Mouse (Mus musculus) activated CD4-positive, CD25-positive, alpha-beta regulatory T cell, adult 4 months (primary cell): ENCODE measurements around the gene Sec22b. TPM values are rescaled to one million over a fixed set of nuclear protein-coding genes. Genes with fewer than 3 reads are reported as not detected.

Experiments used
- ATAC-seq: one replicate; pipeline ENCODE4 v1.8.0; 2017
- polyA plus RNA-seq, 2 experiments: library from polyadenylated mRNA; unstranded; fragments of 100-300 nt; shearing (Covaris generic); gene quantifications; one replicate each; pipeline ENCODE4 v1.2.1; 2017

Gene Sec22b
- polyA plus RNA-seq, 2 experiments from 2014 or later, result 73.7 to 77.3 TPM

DNA sequence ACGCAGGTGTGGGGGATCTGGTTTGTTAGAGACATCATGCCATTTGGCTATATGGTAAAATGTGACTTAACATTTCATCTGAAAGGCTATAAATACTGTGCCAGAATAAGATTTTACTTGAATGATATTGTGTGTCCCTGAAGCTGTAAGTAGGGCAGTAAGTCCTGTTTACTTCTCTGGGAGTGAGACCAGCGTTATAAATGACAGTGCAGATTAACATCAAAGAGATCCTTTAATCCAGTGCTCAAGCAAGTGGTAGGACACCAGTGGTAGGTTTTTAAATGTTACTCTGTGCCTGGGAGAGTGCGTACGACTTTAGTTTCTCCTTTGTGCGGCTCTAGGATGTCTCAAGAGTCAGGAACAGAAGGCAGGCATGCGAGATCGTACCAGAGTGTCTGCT is 10.1 kb downstream of the Sec22b start:
- ATAC-seq, result no peak

DNA sequence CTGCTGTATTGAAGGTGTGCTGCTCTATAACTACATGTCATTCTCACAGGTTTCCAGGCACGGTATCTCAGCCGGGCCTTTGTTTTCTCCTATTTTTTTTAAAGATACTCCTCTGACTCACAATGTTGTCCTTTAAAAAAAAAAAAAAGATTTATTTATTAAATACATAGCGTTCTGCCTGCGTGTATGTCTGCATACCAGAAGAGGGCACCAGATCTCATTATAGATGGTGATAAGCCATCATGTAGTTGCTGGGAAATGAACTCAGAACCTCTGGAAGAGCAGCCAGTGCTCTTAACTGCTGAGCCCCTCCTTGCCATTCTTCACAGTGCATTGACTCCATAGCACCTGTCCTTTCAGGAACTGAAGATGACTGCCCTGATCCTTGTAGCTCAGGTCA is 14.1 kb downstream of the Sec22b start:
- ATAC-seq, result no peak

DNA sequence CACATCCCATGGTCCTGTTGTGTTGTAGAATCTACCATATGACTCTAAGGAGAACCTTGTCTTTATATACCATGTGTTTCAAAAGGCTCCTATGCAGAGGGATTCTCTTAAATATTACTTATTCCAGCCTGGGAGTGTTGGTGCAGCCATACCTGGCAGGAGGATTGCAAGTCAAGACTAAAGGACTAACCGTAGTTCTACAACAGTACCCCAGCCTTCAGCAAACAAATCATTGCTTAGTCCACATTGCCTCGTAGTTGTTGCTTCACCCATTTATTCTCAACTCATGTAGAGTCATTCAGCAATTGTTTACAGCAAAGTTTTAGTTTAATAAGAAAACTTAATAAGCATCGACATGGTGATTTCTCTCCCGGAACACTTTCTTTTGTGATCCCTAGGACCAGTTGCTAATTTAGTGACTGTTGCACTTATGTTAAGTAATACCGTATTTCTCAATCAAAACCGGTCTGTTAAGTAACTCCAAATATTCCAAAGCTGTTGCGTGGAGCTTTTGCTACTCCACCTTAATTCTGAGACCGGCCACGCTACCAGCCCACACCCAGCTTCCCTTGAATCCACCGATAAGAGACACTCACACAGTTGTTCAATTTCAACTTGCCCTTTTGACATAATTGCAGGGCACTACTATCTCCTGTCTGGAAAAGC is 18.0 kb downstream of the Sec22b start:
- no peak for ATAC-seq

DNA sequence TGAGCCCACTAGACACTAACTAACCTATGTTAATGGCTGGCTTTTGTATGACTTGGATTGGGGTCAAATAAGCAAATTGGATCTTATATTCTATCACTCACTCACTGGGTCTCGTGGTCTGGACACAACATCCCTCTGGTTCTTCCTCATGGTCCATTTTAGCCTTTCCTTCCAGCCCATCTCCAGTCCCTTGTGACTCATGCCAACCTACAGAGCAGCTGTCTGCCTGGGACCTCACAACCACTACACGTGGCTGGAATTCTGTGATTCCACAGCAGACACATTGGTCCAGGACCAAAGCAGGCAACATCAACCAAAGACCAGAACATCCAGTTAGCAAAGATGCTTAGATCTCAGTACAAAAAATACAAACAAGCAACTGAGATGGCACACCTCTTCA is 24.3 kb downstream of the Sec22b start:
- no peak for ATAC-seq

DNA sequence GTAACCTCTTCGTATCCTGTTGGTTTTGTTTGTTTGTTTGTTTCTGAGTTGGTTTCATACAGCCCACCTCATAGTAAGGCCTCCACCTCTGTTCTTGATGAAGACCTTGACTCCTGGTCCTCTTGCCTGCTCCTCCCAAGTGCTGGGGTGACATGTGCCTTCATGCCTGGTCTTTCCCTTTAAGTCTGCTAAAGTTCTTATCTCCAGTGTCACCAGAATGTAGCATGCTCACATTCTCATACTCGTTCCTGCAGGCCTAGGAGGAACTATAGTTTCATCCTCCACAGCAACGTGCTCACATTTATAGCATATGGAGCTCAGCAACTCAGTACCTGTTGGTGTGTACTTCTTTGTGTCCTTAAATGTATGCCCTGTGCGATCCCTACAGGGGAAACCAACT is 26.3 kb downstream of the Sec22b start:
- no peak for ATAC-seq

DNA sequence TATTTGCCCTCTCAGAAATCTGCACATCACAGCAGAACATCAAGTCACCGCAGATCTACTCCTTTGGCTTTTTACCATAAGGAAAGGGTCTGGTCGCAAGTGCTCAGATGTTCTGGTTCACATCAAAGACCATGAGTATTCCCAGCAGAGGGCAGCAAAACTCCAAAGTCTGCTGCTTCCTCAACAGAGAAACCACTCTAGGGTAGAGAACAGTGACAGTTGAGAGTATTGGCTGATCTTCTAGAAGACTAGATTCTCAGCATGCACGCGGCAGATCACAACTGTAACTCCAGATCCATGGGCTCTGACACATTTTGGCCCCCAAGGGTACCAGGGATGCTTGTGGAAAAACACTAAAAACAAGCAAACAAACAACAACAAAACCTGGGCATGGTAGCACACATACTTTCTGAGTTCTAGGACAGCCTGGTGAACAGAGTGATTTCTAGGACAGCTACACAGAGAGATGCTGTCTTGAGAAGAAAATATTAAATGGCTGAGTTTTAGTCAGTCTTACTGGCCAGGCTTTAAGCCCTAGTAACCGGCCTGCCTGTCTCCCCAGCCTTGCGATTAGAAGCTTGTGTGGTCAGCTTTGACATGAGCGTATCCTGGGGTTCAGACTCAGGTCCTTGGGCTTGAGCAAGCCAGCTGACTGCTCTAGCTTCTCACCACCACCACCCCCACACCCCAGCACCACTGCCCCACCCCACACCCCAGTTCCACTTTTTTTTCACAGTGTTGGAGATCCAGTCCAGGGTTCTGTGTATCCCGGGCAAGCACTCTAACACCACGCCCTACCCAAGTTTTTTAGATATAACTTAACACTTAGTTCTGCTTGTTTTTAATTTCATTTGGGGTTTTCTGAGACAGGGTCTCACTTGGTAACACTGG is 28.2 kb downstream of the Sec22b start:
- peak; percentile 45 for ATAC-seq

DNA sequence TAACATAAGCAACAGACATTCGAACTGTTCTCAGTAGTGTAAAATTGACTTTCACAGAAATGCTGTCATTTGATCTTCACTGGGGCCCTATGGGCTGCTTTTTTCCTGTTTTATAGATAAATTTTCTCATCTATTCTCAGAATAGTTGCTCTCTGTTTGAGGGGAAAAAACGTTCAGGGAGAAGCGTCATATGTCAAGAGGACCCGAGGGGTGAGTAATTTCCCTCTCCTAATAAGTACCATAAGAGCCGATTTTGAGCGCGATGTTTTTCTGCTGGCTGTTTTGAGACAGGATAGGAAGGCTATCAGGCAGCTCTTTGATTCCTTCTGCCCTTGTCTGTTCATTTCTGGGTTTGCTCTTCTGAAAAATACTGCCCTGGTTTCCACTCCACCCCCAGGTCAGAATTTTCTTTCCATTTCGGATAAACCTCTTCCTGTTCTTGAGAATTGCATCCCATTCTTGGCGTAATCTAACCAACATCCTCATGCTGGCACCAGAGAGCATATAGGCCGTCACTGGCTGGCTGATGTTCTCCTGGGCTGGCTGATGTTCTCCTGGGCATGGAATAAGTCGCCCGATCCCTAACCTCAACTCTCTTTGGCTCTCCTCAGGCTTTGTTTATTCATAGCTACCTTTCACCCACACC is 29.3 kb downstream of the Sec22b start:
- no peak for ATAC-seq

DNA sequence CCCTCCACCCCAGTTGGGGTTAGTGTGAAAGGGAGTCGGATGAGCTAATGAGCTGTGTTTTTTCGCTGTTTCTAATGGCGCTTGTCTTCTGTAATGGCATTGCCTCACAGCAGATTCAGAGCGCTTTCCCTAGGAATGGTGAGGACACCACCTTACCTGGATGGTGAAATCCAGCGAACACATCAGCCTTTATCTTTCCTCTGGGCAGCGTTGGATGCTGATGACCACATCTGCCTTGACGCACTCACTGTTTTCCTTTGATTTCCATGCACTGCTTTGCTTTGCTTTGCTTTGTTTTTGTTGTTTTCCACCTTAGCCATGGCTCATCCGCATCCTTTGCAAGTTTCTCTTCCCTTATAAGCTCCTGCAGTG is 29.8 kb downstream of the Sec22b start:
- ATAC-seq, result no peak

DNA sequence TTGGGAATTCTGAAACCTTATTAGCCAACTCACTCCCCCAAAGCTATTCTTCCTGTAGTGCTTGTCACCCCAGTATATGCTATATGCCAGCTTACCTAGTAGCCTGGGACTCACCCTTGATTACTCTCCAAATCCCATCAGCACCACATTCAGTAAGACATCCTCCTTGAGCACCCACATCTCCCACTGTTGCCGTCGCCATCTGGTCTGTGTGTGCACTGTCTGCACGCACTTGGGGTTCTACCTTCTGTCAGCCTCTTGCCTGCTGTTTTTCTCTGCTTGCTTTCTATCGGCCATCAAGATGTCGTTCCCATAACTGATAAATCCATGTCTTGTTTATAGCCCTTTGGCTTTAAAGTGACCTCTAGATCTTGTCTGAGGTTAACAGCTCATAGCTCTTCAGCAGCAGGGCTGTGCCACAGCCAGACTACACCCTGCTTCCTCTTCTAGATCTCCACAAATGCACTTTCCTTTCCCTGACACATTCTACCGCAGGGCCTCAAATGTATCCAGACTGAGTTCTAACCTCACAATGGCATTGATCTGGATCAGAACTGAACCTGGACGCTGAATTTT is 30.4 kb downstream of the Sec22b start:
- ATAC-seq, result no peak

DNA sequence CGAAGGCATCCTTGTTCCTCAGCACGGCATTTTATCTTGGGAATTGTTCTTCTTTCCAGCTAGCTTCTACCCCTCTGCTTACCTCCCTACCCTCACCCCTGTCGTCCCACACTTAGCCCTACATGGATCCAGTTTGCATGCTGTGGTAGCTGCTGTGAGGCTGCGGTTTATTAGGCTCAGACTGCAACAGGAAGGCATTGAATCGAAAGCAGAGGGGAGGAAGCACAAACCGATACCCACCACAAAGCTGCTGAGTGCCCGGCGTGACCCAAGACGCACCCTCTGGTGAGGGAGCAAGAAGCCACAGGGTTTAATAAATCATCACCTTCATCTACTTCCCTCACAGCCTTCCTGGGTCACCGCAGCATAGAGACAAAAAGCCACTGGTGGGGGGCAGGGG is 31.1 kb downstream of the Sec22b start:
- peak; percentile 58 for ATAC-seq

DNA sequence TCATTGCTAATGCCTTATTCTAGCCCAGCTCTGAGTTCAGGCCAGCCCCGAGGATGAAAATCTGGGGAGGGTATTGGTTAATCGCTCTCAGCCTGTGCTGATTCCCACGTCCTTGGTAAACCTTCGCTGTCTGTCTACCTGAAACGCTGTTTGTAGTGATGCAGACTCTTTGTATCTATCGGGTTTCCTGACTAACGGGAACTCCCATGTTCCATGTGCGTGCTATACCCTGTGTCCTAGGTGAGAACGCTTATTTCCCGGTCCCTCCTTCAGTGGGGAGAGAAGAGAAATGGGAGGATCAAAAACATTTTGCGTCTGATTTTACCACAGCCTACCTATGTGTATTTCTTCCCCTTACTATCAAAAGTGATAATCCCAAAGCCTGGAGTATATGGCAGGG is 31.8 kb downstream of the Sec22b start:
- peak; percentile 3 for ATAC-seq

DNA sequence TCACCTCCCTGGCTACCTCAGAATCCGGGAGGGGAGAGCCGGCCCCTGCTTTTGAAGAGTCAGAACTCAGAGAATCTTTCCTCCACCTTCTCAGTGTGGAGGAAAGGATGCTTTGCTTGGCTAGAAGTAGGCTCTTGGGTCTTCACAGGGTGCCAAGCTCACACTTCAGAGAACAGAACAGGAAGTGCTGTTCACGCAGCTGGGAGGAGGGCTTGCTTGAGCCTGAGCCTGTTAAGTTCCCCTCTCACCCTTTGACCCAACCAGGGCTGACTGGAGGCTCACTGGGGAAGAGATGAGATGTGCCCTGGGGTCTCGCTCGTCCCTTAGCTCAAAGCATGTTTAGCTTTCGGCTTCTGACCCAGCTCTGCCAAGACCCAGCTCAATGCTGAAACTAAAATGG is 32.3 kb downstream of the Sec22b start:
- ATAC-seq, result peak; percentile 34

DNA sequence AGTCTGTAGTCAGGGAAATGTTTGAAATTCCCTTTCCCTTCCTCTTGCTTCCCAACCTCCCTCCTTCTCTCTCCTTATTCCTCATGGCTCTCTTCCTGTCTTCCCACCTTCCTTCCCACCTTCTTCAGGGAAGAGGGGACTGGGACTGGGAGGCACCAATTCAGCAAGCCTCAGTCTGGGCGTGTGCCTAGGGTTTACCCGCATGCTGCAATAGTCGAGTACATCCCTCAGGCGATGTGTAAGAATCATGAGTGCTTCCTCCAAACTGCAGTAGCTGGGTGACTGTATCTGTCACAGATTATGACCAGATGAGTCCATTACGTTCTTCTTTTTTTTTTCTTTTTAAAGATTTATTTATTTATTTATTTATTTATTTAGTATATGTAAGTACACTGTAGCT is 32.8 kb downstream of the Sec22b start:
- no peak for ATAC-seq

DNA sequence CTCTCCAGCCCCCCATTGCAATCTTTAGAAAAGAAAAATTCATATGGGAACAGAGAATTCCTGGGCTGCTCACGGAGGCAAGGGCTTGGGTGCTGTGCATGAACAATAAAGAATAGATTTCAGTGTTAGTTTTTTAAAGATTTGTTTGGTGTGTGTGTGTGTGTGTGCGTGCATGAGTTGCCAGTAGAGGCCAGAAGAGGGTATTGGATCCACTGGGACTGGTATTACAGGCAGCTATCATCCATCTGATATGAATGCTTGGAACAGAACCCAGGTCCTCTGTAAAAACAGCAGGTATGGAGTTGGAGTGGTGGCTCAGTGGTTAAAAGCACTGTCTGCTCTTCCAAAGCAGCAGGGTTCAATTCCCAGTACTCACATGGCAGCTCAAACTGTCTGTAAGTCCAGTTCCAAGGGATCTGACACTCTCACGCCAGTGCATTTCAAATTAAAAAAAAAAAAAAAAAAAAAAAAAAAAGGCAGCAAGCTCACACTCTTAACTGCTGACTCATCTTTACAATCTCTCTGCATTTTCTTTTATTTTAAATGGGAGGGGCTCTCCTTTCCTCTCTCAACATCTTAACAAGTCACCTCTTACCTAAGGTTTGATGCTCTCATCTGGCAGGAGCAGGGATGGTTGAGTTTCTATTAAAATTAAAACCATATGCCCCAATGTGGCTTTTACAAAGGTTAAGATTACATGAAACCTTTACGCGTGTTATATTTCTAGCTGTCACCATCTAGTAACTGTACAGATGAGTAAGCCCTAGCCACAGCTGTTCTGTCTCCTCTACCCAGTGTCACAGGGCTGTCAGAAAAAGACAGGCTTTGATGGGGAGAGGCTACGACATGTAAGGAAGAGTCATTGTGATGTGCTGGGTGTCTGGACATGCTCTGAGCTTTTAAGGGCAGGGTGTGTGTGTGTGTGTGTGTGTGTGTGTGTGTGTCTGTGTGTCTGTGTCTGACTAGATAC is 33.6 kb downstream of the Sec22b start:
- ATAC-seq, result no peak

DNA sequence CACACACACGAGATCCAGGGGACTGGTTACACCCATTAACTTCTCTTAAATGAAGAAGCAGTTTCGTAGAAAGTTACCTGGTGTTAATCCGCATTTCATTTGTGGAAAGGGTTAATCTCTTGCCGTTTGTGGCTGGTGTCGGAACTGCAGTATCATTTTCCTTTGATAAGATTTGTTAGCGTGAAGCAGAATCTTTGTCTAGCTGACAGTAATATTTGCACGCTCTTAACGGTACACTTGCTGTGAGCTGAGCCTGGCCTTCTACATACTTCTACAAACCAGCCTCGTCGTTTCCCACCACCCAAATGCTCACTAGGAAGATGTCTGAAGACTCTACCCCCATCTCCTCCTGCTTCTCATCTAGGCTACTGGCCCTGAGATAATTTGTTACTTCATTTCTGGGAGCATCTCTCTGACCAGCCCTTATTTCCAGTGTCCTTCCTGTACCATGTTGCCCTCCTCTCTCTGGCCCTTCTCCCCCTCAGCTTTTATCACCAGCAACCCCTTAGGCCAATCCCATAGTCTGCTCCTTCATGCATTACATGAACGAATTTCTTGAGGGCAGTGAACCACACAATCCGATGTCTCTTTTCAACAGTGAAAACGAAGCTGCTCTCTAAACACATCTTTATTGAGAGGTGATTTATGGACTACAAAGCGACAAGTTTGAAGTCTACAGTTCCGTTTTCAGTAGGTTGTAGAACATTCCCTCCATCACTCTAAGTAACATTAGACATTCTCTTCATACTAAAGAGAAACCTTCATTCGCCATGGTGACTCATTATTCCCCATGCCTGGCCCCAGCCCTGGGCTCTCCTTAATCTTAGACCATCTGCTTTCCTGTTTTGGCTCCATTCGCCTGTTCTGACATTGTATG is 36.3 kb downstream of the Sec22b start:
- no peak for ATAC-seq

DNA sequence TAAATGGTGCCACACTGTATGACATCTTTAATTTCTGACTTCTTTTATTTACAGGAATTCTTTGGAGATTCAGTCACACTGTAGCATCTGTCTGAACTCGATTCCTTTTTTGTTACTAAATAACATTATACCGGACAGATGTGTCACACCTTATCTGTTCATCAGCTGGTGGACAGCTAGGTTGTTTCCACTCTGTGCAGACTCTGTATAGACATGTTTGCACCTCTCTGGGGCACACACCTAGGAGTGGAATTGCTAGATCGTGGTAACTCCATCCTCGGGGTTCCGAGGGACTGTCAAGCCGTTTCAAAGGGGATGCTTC is 36.9 kb downstream of the Sec22b start:
- ATAC-seq, result no peak

DNA sequence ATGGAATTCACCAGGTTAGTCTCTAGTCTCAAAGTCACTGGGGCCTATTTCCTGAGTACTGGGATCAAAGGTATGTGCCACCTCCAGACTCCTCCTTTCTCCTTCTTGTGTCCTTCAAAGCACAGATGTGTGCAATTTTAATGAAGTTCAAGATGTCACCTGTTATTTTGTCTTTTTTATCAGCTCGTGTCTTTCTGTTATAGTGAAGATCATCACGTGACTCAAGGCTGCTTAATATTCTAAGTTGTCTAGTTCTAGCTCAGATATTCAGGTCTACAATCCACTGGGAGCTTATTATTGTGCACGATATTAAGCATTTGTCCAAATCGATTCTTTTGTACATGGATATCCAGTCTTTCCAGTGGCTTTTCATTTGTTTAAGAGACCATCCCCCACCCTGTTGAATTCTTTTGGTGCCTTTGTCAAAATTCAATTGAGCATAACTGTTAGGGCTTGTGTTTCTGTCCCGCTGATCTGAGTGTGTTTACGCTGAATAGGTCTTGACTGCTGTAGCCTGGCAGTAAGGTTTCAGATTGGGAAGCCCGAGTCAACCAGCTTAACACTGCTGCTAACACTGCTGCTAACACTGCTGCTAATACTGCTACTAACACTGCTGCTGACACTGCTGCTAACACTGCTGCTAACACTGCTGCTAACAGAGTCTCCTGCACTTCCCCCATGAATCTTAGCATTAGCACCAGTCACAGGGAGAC is 38.0 kb downstream of the Sec22b start:
- ATAC-seq, result no peak

DNA sequence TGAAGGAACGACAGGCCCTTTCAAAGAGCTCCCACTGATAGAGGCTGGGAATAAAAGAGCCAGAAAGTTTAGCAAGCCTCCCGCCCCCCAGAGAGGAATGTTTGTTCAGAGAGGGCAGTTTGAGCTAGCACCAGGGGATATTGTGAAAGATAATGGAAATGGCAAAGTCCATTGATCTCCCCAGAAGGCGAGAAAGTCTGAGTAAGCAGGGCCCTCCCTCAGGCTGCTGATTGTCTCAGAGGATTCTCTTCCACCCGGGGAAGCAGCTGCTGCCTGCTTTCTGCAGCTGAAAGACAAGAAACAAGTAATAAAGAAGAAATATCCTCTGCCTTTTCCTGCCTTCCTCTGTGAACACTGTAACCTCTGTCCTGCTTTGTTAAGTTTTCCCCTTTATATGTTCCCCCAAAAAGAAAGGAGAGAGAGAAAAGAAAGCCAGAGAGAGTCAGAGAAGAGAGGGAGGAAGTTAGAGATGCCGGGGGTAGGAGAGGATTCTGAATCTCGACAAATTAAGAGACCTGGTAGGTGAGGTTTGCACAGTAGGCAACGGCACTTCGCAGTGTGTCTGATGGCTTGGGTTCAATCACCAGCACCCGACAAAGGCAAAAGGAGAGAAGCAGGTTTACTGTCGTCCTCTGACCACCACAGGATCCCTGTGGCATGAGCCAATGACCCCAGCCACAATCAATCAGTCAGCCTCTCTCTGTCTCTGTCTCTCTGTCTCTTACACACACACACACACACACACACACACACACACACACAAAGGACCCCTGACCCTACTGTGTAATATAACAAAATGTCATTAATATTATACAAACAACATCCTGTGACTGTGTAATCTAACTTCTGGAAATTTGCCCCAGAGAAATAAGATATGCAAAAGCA is 38.9 kb downstream of the Sec22b start:
- no peak for ATAC-seq

DNA sequence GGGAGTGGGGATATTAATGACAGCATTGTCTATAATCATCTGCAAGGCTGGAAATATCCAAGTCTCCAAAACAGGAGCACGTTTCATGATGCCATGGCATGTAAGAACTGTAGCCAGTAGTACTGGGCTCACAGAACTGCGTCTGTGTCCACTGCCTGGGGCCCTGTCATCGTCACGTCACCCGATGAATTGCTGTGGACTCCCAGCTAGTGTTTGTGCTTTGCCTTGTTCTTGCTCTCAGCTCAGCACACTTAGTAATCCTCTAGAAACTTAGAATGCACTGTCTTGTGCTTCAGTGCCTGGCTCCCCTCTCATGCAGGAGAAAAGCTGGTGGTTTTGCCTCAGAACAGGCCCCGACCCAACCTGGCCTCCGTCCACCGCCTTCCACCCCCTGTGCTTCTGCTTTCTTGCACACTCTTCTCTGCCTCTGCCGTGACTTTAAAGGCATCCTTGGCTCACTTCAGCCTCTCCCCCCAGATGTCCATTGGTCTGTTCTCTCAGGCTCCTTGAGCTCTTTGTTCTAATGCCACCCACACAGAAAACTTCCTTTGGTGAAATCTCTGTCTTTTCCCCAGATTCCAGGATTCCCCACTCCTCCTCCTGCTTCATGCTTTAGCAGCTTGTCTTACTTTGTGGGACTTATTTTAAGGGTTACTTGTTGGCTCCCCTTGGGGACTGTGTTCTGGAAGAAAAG is 39.7 kb downstream of the Sec22b start:
- ATAC-seq, result no peak
